8 mouse cellular contexts compared by ENCODE assay signal in the genomic region with DNA sequence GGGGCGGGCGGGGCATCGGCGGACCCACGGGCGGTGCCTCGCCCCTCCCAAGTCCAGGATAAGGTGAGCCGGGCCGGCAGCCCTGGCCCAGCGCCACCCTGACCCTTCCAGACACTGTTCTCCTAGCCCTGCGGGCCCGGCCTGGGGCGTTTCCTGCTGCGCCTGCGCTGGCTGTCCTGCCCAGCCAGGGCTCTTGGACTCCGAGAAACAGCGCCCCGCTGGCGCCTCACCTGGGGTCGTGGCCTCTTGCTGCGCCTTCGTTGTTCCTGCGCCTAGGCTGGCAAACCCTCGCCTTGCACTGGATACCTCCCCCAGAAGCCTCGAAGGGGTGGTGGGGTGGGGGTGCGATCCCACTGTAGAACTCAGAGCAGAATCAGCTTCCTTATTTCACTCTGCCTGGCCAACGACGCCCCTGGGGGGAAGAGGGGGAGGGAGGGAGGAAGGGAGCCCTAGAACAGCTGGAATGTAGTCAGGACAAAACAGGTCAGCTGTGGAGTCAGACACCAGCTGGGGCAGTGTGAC. TPM values are rescaled to one million over a fixed set of nuclear protein-coding genes. Genes with fewer than 3 reads are reported as not detected.
DNase-seq lines count a peak whose midpoint lies in the region; ATAC-seq and TF ChIP-seq lines count a peak whose summit lies in the region.

Gene Fut4 (minus strand): TSS at position 393 of the 522 bp plus-strand sequence.

- H3K9ac ChIP-seq in heart, embryonic 16.5 days (ENCODE audit: low read length), result peak within 1 kb of the TSS; percentile 74

- no peak for DNase-seq in frontal cortex, postnatal 36 days (ENCODE audit: low spot score in 2 of 2)
- peak; percentile 85 for DNase-seq in kidney, postnatal 14 days
- DNase-seq in spleen, adult 2 months (ENCODE audit: low read depth in 1 of 2, low spot score in 2 of 2), result peak in 1 of 2 experiments; percentile 18
- no peak for DNase-seq in MN1 (ENCODE audit: low spot score)

- H3K4me1 ChIP-seq in embryonic fibroblast, embryonic 13.5 days (ENCODE audit: control insufficient read depth, insufficient read depth, low read length), result no peaks in the 10 kb centered on the region; the same call in 1 of the 2 replicates
- H3K4me1 ChIP-seq in heart, embryonic 16.5 days (ENCODE audit: control insufficient read depth, insufficient read depth, low read length), result peaks cover 5% of the 10 kb centered on the region
- H3K4me1 ChIP-seq in spleen, adult 2 months (ENCODE audit: control insufficient read depth, insufficient read depth, insufficient read length), result peaks cover 15% of the 10 kb centered on the region

- TF ChIP-seq CTCF in embryonic fibroblast, embryonic 13.5 days (IDR thresholded peaks at IDR 0.05; ENCODE audit: borderline replicate concordance, insufficient read depth, low read length), result no peak
- no peak for TF ChIP-seq CTCF in spleen, adult 2 months (IDR thresholded peaks at IDR 0.05; ENCODE audit: extremely low read depth, insufficient read depth, insufficient read length, insufficient replicate concordance)

- H3K4me2 ChIP-seq in heart, embryonic 16.5 days (ENCODE audit: low read depth, low read length), result peak within 1 kb of the TSS; percentile 85

- peak; percentile 31; the same call in 1 of the 2 replicates for ATAC-seq in frontal cortex, adult (ENCODE audit: low TSS enrichment)
- ATAC-seq in heart, embryonic 16.5 days (replicated peaks; ENCODE audit: extremely low read depth, insufficient read depth, low FRiP score), result peak; percentile 79
- ATAC-seq in megakaryocyte, adult 5-6 weeks (ENCODE audit: poor library complexity, severe bottlenecking), result peak; percentile 77

- H3K27ac ChIP-seq in embryonic fibroblast, embryonic 13.5 days (ENCODE audit: insufficient read depth, low read length), result no peak within 1 kb of the TSS
- H3K27ac ChIP-seq in heart, embryonic 16.5 days (ENCODE audit: low read length), result no peak within 1 kb of the TSS
- peak within 1 kb of the TSS; percentile 57; the same call in 1 of the 2 replicates for H3K27ac ChIP-seq in spleen, adult 2 months (ENCODE audit: insufficient read depth, low read length)

- 0 out of 2 replicates have a peak, but pooled peaks cover 5% of the 10 kb centered on the region for H3K27me3 ChIP-seq in heart, embryonic 16.5 days (ENCODE audit: control insufficient read depth, insufficient read depth, low read length)
- peaks cover 3% of the 10 kb centered on the region for H3K27me3 ChIP-seq in spleen, adult 2 months (ENCODE audit: control insufficient read depth, insufficient read depth, low read length)

- peak within 1 kb of the TSS; percentile 13 for H3K4me3 ChIP-seq in embryonic fibroblast, embryonic 13.5 days (ENCODE audit: insufficient read depth, low read length)
- H3K4me3 ChIP-seq in heart, embryonic 16.5 days (ENCODE audit: low read length), result peak within 1 kb of the TSS; percentile 64
- peak within 1 kb of the TSS; percentile 60 for H3K4me3 ChIP-seq in spleen, adult 2 months (ENCODE audit: extremely low read depth, insufficient read depth, insufficient read length)

- under 1% methylated on average over 28 of the region's 28 CpGs for WGBS in heart, embryonic 16.5 days
- under 1% methylated on average over 27 of the region's 28 CpGs for WGBS in spleen, adult 2 months

- TF ChIP-seq POLR2A in embryonic fibroblast, embryonic 13.5 days (IDR thresholded peaks at IDR 0.05; ENCODE audit: low read depth, low read length), result peak; percentile 31; the same call in 1 of the 2 replicates
- TF ChIP-seq POLR2A in spleen, adult 2 months (IDR thresholded peaks at IDR 0.05; ENCODE audit: low read depth, low read length), result no peak

- no peaks in the 10 kb centered on the region for H3K9me3 ChIP-seq in heart, embryonic 16.5 days (replicated peaks; ENCODE audit: control insufficient read depth, low read length)

- H3K36me3 ChIP-seq in heart, embryonic 16.5 days (ENCODE audit: control insufficient read depth, insufficient read depth), result no peaks in the 10 kb centered on the region
- no peaks in the 10 kb centered on the region for H3K36me3 ChIP-seq in spleen, adult 2 months (ENCODE audit: control insufficient read depth, insufficient read depth, low read length)

RNA-seq across cellular contexts. Expression of gene Fut4, which starts in this region (rescaled TPM):
- 0.63 and 1.4 TPM in 2 replicates for polyA plus RNA-seq in embryonic fibroblast, embryonic 13.5 days (2011; ENCODE audit: insufficient read length, low read depth, missing spikeins)
- polyA plus RNA-seq in heart, embryonic 16.5 days (2015; fragmentation: Nextera tagmentation; extraction: Ambion mirVana), result 1.2 and 1.3 TPM in 2 replicates
- total RNA-seq in megakaryocyte, adult 5-6 weeks (2015), result 6.9 and 7.2 TPM in 2 replicates
- total RNA-seq in megakaryocyte, adult 5-6 weeks (2017), result 9.5 and 9.6 TPM in 2 replicates
- 4.3 and 6.0 TPM in 2 replicates for polyA plus RNA-seq in spleen, adult 2 months (2012; rRNA removed)

Comparison
In these comparisons a context has a peak if more than half of its experiments do, and no peak if none do; other contexts are left out.
1. H3K4me3 ChIP-seq: peak in every context shown above with its lines; median percentile 64 in heart, embryonic 16.5 days; 60 in spleen, adult 2 months; 13 in embryonic fibroblast, embryonic 13.5 days.